Mouse (Mus musculus) testis, adult 2 months (tissue): ENCODE data around the gene Trim54. TPM values are rescaled to one million over a fixed set of nuclear protein-coding genes. Genes with fewer than 3 reads are reported as not detected.

Experiments used
- H3K27ac ChIP-seq: fragments of 200-500 bp; 2 replicates; pipeline ENCODE4 v1.5.1; 2012; ENCODE audit warnings: low read depth, low read length; ENCODE audit not compliant: control insufficient read depth, insufficient read depth
- H3K27me3 ChIP-seq: fragments of 200-500 bp; 2 replicates; pipeline ENCODE4 v1.6.1; 2012; ENCODE audit warnings: mild to moderate bottlenecking, low read length, moderate library complexity; ENCODE audit not compliant: control insufficient read depth, insufficient read depth
- H3K36me3 ChIP-seq: fragments of 200-500 bp; 2 replicates; pipeline ENCODE4 v1.6.1; 2012; ENCODE audit warnings: mild to moderate bottlenecking, low read length; ENCODE audit not compliant: control insufficient read depth, insufficient read depth
- H3K4me1 ChIP-seq: fragments of 200-500 bp; 2 replicates; pipeline ENCODE4 v1.6.1; 2012; ENCODE audit warnings: low read length; ENCODE audit not compliant: control insufficient read depth, insufficient read depth
- H3K4me3 ChIP-seq: fragments of 200-500 bp; 2 replicates; pipeline ENCODE4 v1.5.1; 2012; ENCODE audit warnings: low read depth, mild to moderate bottlenecking, low read length, moderate library complexity, mixed read lengths; ENCODE audit not compliant: control insufficient read depth
- CTCF ChIP-seq: fragments of 200-500 bp; IDR thresholded peaks from 2 replicates; pipeline ENCODE4 v1.5.1; 2012; ENCODE audit warnings: low read depth, mild to moderate bottlenecking, inconsistent platforms, low read length, moderate library complexity; ENCODE audit not compliant: control insufficient read depth, insufficient read depth, insufficient replicate concordance
- POLR2A ChIP-seq: fragments of 200-500 bp; IDR thresholded peaks from 2 replicates; pipeline ENCODE4 v1.6.1; 2012; ENCODE audit warnings: low read depth, mild to moderate bottlenecking, inconsistent platforms, low read length, moderate library complexity; ENCODE audit not compliant: control insufficient read depth
- polyA plus RNA-seq: library from polyadenylated mRNA; depleted of rRNA; stranded (reverse); fragments of >200 nt; gene quantifications from 2 replicates; pipeline ENCODE4 v1.2.3, GENCODE M21; 2012

Gene Trim54
- polyA plus RNA-seq, 1 experiment: 9.8 TPM

DNA sequence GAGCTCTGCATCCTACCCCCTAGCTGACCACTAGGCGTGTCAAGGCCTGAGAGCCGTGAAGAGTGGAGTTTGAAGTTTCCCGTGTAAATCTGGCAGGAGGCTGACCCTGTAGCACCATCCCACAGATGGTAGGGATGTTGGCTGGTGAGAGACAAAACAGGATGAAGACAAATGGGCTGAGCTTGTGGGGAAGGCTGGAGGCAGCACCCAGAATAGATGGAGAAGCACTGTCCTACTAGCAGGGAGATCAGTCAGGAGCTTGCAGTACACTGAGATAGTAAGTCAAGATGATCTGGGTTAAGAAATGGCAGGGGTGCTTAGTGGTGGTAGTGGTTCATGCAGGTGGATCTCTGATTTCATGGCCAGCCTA is 35.7 kb upstream of the Trim54 start:
- Histone ChIP-seq H3K27ac (no peak overlapping the region), H3K4me1 (peaks cover 4% of the 10 kb centered on the region), H3K36me3 (no peaks in the 10 kb centered on the region)

GRCm38 (mm10) chr5:31081386-31081785 is 35.1 kb upstream of the Trim54 start:
- Histone ChIP-seq H3K36me3 (no peaks in the 10 kb centered on the region), H3K4me1 (peaks cover 2% of the 10 kb centered on the region), H3K4me3 (no peak overlapping the region), H3K27ac (no peak overlapping the region), H3K27me3 (no peaks in the 10 kb centered on the region)
- no peak for TF ChIP-seq POLR2A
- TF ChIP-seq CTCF: peak; percentile 62; the same call in 1 of the 2 replicates

More for the DNA sequence above, 35.7 kb upstream of the Trim54 start:
- Histone ChIP-seq H3K27me3 (no peaks in the 10 kb centered on the region), H3K4me3 (no peak overlapping the region)
- no peak for TF ChIP-seq POLR2A
- TF ChIP-seq CTCF: no peak

- Histone ChIP-seq H3K4me3 (no peak overlapping the region), H3K4me1 (no peaks in the 10 kb centered on the region; the same call in 1 of the 2 replicates), H3K27ac (no peak overlapping the region), H3K36me3 (no peaks in the 10 kb centered on the region), H3K27me3 (no peaks in the 10 kb centered on the region)
- peak; percentile 55; the same call in 1 of the 2 replicates for TF ChIP-seq CTCF
- TF ChIP-seq POLR2A: no peak
These were observed 34.2 kb upstream of the Trim54 start for GRCm38 (mm10) chr5:31082355-31082754.

DNA sequence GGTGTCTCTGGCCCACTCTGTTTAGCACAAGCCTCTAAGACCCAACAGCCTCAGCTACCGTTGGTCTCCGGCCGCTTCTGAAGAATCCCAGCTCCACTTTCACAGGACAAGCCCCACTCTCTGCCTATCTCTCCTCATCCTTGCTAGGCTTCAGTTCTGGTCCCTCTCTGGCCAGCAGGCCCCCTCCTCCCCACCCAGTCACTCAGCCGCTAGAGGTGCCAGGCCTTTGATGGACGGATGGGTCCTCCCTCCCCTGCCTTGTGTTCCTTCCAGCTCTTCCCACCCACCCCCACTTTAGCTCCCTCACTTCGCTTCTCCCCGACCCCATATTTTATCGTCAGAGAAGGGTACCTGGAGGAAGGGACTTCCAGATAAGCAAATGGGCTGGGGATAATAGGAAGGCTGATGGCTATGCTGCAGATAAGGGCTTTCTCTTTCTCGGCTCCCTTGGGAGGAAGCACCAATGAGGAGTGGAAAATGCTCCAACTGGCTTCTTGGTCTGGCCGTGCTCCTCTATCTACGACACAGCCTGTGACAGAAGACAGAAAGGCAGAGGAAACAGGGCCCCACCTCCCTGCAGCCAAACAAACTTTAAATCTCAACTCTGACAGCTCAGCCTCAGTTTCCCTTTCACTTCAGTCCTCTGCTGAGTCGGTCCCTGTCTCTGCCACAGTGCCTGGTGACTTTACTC is 33.4 kb upstream of the Trim54 start:
- TF ChIP-seq POLR2A (no peak), CTCF (no peak)
- H3K4me1 ChIP-seq: no peaks in the 10 kb centered on the region; the same call in 1 of the 2 replicates
- H3K27me3 ChIP-seq: no peaks in the 10 kb centered on the region
- no peaks in the 10 kb centered on the region for H3K36me3 ChIP-seq
- no peak overlapping the region for H3K27ac ChIP-seq
- no peak overlapping the region for H3K4me3 ChIP-seq

DNA sequence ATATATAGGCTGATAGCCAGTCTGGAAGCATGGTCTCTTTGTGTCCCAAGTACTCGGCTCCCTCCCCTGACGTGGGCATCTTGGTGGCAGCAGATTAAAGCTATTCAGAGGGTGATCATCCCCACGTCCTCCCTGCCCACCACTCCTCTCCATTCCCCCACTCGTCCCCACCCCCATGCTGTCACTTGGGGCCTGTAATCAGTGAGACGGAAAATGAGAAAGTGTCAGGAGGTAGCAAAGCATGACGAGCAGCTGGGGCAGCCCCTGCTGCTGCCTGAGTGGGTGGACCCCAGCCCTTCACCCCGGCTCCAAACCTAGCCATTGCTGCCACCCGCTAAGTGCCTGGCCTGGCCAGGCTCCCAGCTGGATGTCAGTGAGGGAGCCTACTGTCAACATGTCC is 32.6 kb upstream of the Trim54 start:
- H3K36me3 ChIP-seq: no peaks in the 10 kb centered on the region
- H3K27ac ChIP-seq: no peak overlapping the region
- no peaks in the 10 kb centered on the region for H3K27me3 ChIP-seq
- no peaks in the 10 kb centered on the region; the same call in 1 of the 2 replicates for H3K4me1 ChIP-seq
- H3K4me3 ChIP-seq: no peak overlapping the region
- no peak for TF ChIP-seq POLR2A
- TF ChIP-seq CTCF: no peak

DNA sequence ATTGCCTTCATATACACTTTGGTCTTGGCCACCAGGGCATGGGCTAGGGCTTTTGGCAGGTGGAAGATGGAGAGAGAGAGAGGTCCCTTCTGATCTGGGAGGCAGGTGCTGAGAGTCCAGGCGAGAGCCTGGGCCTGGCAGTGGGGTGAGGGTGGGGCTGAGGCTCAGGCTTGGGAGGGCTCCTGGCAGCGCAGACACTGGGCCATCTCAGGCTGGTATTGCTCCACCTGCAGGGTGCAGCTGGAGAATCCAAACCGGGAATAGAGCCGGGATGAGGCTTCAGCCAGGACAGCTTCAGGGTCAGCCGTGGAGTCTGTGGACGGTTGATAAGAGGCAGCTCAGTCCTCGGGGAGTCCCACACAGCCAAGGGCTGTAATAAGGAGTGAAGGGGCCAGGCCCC is 29.9 kb upstream of the Trim54 start:
- H3K36me3 ChIP-seq: no peaks in the 10 kb centered on the region
- TF ChIP-seq POLR2A: no peak
- no peak for TF ChIP-seq CTCF
- H3K27me3 ChIP-seq: no peaks in the 10 kb centered on the region
- H3K27ac ChIP-seq: no peak overlapping the region
- H3K4me1 ChIP-seq: no peaks in the 10 kb centered on the region
- no peak overlapping the region for H3K4me3 ChIP-seq

DNA sequence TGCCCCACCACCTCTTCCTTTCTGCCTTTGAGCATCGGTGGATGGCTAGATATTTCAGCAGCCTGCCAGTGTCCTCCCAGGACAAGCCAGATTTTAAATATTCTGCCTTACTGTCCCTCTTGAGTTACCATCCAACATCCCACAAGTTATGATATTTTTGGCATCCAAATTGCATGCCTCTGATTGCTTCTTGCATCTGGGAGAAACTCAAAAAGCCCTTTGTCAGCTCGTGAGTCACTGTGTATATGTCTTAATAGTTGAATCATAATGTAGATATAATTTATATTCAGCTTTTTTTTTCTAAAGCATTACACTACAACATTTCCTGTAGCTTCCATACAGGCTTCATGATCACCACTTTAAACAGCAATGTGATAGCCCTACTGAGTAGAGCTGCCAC is 29.4 kb upstream of the Trim54 start:
- H3K36me3 ChIP-seq: no peaks in the 10 kb centered on the region
- TF ChIP-seq CTCF (no peak), POLR2A (no peak)
- no peaks in the 10 kb centered on the region for H3K27me3 ChIP-seq
- H3K27ac ChIP-seq: no peak overlapping the region
- no peak overlapping the region for H3K4me3 ChIP-seq
- no peaks in the 10 kb centered on the region; the same call in 1 of the 2 replicates for H3K4me1 ChIP-seq
